Mouse (Mus musculus): Measurements from ENCODE around the gene Qrich1. TPM values are rescaled to one million over a fixed set of nuclear protein-coding genes. Genes with fewer than 3 reads are reported as not detected.

Qrich1 gene
- polyA plus RNA-seq, 1 experiment from 2014 or later = 165 TPM

DNA sequence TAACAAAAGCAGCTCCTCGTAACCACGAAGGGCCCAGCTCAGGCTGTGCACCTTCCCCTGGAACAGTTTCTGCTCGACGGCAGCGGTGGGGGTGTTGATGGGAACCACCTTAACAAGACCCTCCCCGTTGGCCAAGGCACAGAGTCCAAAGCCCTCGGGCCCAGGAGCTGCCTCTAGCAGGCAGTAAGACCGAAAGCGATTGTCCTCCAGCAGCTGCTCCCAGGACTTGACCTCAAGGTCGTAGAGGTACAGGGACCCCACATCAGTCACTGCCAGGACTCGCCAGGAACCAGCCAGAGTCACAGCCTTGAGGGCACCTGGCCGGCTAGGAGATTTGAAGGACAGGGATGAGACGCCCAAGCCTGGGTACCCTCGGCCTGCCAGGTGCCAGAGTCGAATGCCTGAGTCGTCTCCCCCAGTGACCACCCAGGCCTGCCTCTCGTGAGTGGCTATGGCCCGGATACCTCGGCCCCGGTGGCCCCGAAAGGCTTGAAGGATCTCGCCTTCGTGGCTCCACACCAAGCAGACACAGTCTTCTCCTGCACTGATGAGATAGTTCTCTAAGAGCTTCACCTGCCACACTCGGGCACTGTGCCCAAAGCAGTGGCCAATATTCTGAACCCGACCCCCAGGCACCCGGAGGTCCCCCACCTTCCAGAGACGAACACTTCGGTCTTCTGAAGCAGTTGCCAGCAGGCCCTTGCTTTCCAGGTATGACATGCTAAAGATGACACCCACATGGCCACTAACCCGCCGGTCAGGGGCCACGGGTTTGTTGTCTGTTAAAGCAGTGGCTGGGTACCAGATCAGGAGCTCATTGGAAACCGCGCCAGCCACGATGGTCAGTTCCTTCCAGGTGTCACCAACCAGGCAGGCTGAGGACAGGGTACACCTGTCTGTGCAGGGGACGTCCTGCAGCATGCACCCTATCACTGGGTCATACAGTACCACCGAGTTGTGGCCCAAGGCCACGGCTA is 59.0 kb downstream of the Qrich1 start:
- WGBS = 88% methylated on average over 37 of the region's 37 CpGs
- no peak for ATAC-seq (replicated peaks; ENCODE audit: insufficient number of reproducible peaks, low FRiP score, low TSS enrichment, low read depth)
- H3K9me3 ChIP-seq (replicated peaks; ENCODE audit: control insufficient read depth, low read length) = no peaks in the 10 kb centered on the region
- no peak overlapping the region for H3K27ac ChIP-seq (replicated peaks; ENCODE audit: low read depth, low read length)
- H3K4me2 ChIP-seq (ENCODE audit: low read depth, low read length) = no peak overlapping the region
- peaks cover 23% of the 10 kb centered on the region for H3K36me3 ChIP-seq (replicated peaks; ENCODE audit: control insufficient read depth, insufficient read depth, low read depth, low read length)
- no peak overlapping the region for H3K4me3 ChIP-seq (ENCODE audit: low read depth, low read length)
- no peak for DNase-seq (ENCODE audit: low spot score)
- peaks cover 10% of the 10 kb centered on the region for H3K4me1 ChIP-seq (ENCODE audit: control insufficient read depth, insufficient read depth, low read length)
- H3K9ac ChIP-seq (replicated peaks; ENCODE audit: low read length) = no peak overlapping the region
- H3K27me3 ChIP-seq (ENCODE audit: control insufficient read depth, insufficient read depth, low read length) = no peaks in the 10 kb centered on the region

DNA sequence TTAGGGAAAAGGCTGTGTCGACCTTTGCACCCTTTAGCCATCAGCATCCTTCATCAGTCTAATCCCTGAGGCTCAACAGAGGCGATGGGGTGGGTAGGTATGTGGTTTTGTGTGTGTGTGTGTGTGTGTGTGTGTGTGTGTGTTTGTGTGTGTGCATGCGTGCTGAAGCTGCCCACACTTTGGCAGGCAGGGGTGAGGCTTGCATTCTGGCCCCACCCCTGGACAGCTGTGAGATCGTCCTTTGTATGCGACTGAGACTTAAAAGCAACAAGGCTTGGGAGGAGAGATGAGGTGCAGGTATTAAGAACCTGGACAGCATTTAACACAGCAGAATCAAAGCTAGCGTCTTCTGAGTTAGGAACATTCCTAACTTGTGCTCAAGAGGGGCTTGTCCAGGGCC is 60.4 kb downstream of the Qrich1 start:
- H3K36me3 ChIP-seq (replicated peaks; ENCODE audit: control insufficient read depth, insufficient read depth, low read depth, low read length) = peaks cover 19% of the 10 kb centered on the region
- H3K27ac ChIP-seq (replicated peaks; ENCODE audit: low read depth, low read length) = no peak overlapping the region
- ATAC-seq (replicated peaks; ENCODE audit: insufficient number of reproducible peaks, low FRiP score, low TSS enrichment, low read depth) (no peak), DNase-seq (ENCODE audit: low spot score) (no peak)
- no peak overlapping the region for H3K9ac ChIP-seq (replicated peaks; ENCODE audit: low read length)
- WGBS = 64% methylated on average over 6 of the region's 6 CpGs
- peak overlapping the region; percentile 74 for H3K4me2 ChIP-seq (ENCODE audit: low read depth, low read length)
- H3K27me3 ChIP-seq (ENCODE audit: control insufficient read depth, insufficient read depth, low read length) = no peaks in the 10 kb centered on the region
- peak overlapping the region; percentile 92 for H3K4me3 ChIP-seq (ENCODE audit: low read depth, low read length)
- no peaks in the 10 kb centered on the region for H3K9me3 ChIP-seq (replicated peaks; ENCODE audit: control insufficient read depth, low read length)
- peaks cover 10% of the 10 kb centered on the region for H3K4me1 ChIP-seq (ENCODE audit: control insufficient read depth, insufficient read depth, low read length)

DNA sequence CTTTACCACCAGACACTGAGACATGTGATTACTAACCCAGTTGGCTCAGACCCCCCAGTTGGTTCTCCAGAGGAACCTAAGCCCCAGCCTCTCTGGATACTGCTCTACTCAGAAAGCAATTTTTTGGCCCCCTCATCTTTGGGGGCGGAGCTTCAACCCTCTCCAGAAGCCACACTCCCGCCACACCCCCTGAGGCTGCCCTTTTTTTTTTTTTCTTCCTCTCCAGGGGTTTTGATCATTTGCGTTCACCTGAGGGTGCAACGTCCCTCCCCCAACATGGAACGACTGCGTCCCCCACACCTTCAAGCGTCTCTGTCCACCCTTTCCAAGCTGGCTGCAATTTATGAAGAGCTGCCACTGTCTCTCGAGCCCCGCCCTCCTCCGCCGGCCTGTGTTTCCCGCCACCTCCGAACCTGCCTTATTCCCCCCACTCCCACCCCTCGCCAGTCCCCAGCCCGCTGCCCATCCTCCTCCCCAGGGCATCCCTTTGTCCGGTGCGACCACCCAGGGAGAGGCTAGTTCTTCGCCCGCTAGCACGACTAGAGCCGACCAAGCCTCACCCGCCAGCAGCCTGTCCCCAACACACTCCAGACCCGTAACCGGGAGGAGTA is 61.4 kb downstream of the Qrich1 start:
- Histone ChIP-seq H3K9me3 (replicated peaks; ENCODE audit: control insufficient read depth, low read length) (no peaks in the 10 kb centered on the region), H3K27ac (replicated peaks; ENCODE audit: low read depth, low read length) (peak overlapping the region; percentile 86), H3K36me3 (replicated peaks; ENCODE audit: control insufficient read depth, insufficient read depth, low read depth, low read length) (peaks cover 11% of the 10 kb centered on the region), H3K4me3 (ENCODE audit: low read depth, low read length) (peak overlapping the region; percentile 92), H3K4me2 (ENCODE audit: low read depth, low read length) (peak overlapping the region; percentile 74), H3K4me1 (ENCODE audit: control insufficient read depth, insufficient read depth, low read length) (peaks cover 10% of the 10 kb centered on the region), H3K9ac (replicated peaks; ENCODE audit: low read length) (peak overlapping the region; percentile 77), H3K27me3 (ENCODE audit: control insufficient read depth, insufficient read depth, low read length) (no peaks in the 10 kb centered on the region)
- WGBS = under 1% methylated on average over 24 of the region's 24 CpGs
- DNase-seq (ENCODE audit: low spot score) (peak; percentile 68), ATAC-seq (replicated peaks; ENCODE audit: insufficient number of reproducible peaks, low FRiP score, low TSS enrichment, low read depth) (no peak; the same call in 1 of the 2 replicates)

DNA sequence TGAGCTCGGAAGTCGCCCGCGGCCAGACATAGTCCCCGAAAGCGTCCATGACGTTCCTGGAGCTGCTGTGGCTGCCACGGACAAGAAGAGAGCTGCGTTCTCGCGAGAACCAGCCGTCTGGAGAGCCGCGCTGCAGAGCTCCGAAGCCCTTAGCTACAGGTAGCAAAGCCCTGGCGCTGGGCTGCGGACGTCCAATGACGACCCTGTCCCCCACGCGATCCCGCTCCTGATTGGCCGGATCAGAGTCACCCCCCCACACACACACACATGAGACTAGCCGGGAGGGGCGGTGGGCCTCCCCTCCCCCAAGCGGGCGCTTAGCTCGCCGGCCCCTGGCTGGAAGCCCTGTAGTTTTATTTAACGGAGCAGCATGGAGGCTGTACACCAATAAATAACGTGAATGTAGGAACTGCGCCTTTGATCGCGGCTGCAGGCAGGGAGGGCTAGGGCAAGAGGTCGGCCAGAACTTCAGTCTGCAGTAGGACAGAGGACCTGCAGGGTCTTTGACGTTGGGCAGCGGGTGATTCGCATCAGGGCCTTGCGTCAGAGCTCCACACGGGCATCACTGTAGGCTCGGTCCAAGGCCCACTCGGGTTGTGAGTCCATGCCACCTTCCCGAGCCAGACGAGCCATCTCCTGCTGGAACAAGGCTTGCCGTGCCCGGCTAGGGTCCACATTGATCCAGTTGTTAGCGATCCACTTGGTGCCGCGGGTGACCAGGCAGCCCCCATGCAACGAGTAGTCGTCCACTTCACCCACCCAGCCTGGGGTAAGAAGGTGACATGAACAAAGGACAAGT is 62.1 kb downstream of the Qrich1 start, which contains the start of gene Wdr6:
Gene Wdr6 (minus strand): TSS at position 195 of the 799 bp plus-strand sequence.
- 5% methylated on average over 51 of the region's 51 CpGs for WGBS
- Histone ChIP-seq H3K36me3 (replicated peaks; ENCODE audit: control insufficient read depth, insufficient read depth, low read depth, low read length) (peaks cover 6% of the 10 kb centered on the region), H3K4me1 (ENCODE audit: control insufficient read depth, insufficient read depth, low read length) (peaks cover 10% of the 10 kb centered on the region), H3K27me3 (ENCODE audit: control insufficient read depth, insufficient read depth, low read length) (no peaks in the 10 kb centered on the region), H3K9ac (replicated peaks; ENCODE audit: low read length) (peak within 1 kb of the TSS; percentile 77), H3K4me3 (ENCODE audit: low read depth, low read length) (peak within 1 kb of the TSS; percentile 92), H3K9me3 (replicated peaks; ENCODE audit: control insufficient read depth, low read length) (no peaks in the 10 kb centered on the region), H3K27ac (replicated peaks; ENCODE audit: low read depth, low read length) (peak within 1 kb of the TSS; percentile 86), H3K4me2 (ENCODE audit: low read depth, low read length) (peak within 1 kb of the TSS; percentile 74)
- peak; percentile 98 for DNase-seq (ENCODE audit: low spot score)
- peak; percentile 93 for ATAC-seq (replicated peaks; ENCODE audit: insufficient number of reproducible peaks, low FRiP score, low TSS enrichment, low read depth)

DNA sequence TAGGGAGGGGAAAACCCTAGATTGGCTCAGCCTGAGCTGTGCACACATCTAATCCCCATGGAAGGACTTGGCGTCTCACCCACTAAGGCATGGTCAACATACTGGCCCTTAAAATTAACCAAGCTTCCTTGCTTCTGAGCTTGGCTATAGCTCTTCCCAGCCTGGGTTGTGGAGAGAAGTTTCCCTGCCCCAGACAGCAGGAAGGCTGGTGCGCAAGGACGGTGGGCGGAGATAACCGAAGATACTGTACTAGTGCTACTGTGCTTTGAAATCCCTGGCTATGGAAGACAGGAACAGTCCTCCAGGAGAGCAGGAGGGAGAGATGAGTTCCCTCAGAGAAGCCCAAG is 62.7 kb downstream of the Qrich1 start:
- H3K27me3 ChIP-seq (ENCODE audit: control insufficient read depth, insufficient read depth, low read length) = no peaks in the 10 kb centered on the region
- H3K36me3 ChIP-seq (replicated peaks; ENCODE audit: control insufficient read depth, insufficient read depth, low read depth, low read length) = peaks cover 2% of the 10 kb centered on the region
- H3K4me1 ChIP-seq (ENCODE audit: control insufficient read depth, insufficient read depth, low read length) = peaks cover 10% of the 10 kb centered on the region
- DNase-seq (ENCODE audit: low spot score) (no peak), ATAC-seq (replicated peaks; ENCODE audit: insufficient number of reproducible peaks, low FRiP score, low TSS enrichment, low read depth) (no peak)
- peak overlapping the region; percentile 77 for H3K9ac ChIP-seq (replicated peaks; ENCODE audit: low read length)
- H3K4me3 ChIP-seq (ENCODE audit: low read depth, low read length) = peak overlapping the region; percentile 92; the same call in 1 of the 2 replicates
- H3K27ac ChIP-seq (replicated peaks; ENCODE audit: low read depth, low read length) = peak overlapping the region; percentile 86
- H3K4me2 ChIP-seq (ENCODE audit: low read depth, low read length) = peak overlapping the region; percentile 74
- no peaks in the 10 kb centered on the region for H3K9me3 ChIP-seq (replicated peaks; ENCODE audit: control insufficient read depth, low read length)
- 74% methylated on average over 5 of the region's 5 CpGs for WGBS

DNA sequence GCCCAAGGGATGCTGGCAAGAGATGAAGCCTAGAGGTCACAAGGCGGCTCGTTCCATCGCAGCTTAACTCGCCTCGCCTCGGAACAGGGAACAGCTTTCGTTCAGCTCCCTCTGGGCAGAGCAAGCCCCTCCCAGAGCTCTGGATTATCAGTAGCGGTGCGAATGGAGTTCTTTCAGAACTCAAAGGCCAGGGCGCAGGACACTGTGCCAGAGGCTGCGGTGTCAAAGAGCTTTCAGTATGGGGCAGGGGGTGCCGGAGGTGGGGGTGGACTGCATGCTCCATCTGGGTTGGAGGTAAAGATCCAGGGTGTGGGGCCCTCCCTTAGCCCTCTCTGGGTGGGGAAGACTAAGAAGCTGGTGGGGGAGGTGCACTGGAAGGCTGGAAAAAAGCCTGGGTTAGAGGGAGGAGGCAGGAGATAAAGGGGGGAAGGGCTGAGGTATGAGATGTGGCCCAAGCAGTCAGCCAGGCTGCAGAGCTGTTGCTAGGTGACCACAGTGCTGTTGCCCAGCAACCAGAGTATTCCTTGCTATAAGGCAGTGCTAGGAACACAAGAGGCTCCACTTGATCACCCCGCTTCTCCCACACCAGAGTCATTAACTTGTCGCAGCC is 71.1 kb downstream of the Qrich1 start:
- peaks cover 16% of the 10 kb centered on the region for H3K4me1 ChIP-seq (ENCODE audit: control insufficient read depth, insufficient read depth, low read length)
- H3K4me2 ChIP-seq (ENCODE audit: low read depth, low read length) = peak overlapping the region; percentile 60
- no peaks in the 10 kb centered on the region for H3K36me3 ChIP-seq (replicated peaks; ENCODE audit: control insufficient read depth, insufficient read depth, low read depth, low read length)
- peak; percentile 95 for DNase-seq (ENCODE audit: low spot score)
- ATAC-seq (replicated peaks; ENCODE audit: insufficient number of reproducible peaks, low FRiP score, low TSS enrichment, low read depth) = peak; percentile 96
- H3K27ac ChIP-seq (replicated peaks; ENCODE audit: low read depth, low read length) = peak overlapping the region; percentile 93
- WGBS = under 1% methylated on average over 14 of the region's 14 CpGs
- peak overlapping the region; percentile 49 for H3K9ac ChIP-seq (replicated peaks; ENCODE audit: low read length)
- peak overlapping the region; percentile 6; the same call in 1 of the 2 replicates for H3K4me3 ChIP-seq (ENCODE audit: low read depth, low read length)
- no peaks in the 10 kb centered on the region for H3K27me3 ChIP-seq (ENCODE audit: control insufficient read depth, insufficient read depth, low read length)
- no peaks in the 10 kb centered on the region for H3K9me3 ChIP-seq (replicated peaks; ENCODE audit: control insufficient read depth, low read length)

DNA sequence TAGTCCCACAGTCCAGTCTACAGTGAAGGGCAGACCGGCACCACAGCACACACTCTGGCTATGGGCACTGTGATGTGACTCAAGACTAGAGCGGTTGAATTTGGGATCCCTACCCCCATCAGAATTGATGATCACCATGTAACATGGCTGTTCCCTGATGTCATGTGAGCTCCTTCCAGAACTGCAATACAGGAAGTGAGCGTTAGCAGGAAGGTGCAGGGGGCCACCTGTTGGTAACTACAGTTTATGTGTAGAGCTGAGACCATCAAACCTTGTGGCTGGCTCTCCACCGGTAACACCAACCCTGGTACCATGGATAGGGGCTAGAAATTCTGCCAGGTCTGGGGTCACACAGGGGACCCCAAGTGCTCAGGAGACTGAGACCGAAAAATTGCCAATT is 72.6 kb downstream of the Qrich1 start:
- H3K27ac ChIP-seq (replicated peaks; ENCODE audit: low read depth, low read length) = no peak overlapping the region
- no peaks in the 10 kb centered on the region for H3K36me3 ChIP-seq (replicated peaks; ENCODE audit: control insufficient read depth, insufficient read depth, low read depth, low read length)
- WGBS = 68% methylated on average over 5 of the region's 5 CpGs
- H3K4me2 ChIP-seq (ENCODE audit: low read depth, low read length) = no peak overlapping the region
- H3K27me3 ChIP-seq (ENCODE audit: control insufficient read depth, insufficient read depth, low read length) = no peaks in the 10 kb centered on the region
- H3K9me3 ChIP-seq (replicated peaks; ENCODE audit: control insufficient read depth, low read length) = no peaks in the 10 kb centered on the region
- no peak for ATAC-seq (replicated peaks; ENCODE audit: insufficient number of reproducible peaks, low FRiP score, low TSS enrichment, low read depth)
- no peak overlapping the region; the same call in 1 of the 2 replicates for H3K9ac ChIP-seq (replicated peaks; ENCODE audit: low read length)
- peaks cover 16% of the 10 kb centered on the region for H3K4me1 ChIP-seq (ENCODE audit: control insufficient read depth, insufficient read depth, low read length)
- DNase-seq (ENCODE audit: low spot score) = no peak
- no peak overlapping the region for H3K4me3 ChIP-seq (ENCODE audit: low read depth, low read length)

All from embryonic facial prominence, embryonic 11.5 days (tissue).